Mouse (Mus musculus) heart, postnatal 36 days (tissue): ENCODE results near the gene Cdk8. TPM values are rescaled to one million over a fixed set of nuclear protein-coding genes. Genes with fewer than 3 reads are reported as not detected.
"Not testable (repeated sequence)": the region's sequence is repeated elsewhere in the genome, so short reads cannot be mapped to it uniquely, and the experiment has no call there.

Source experiments
- DNase-seq, 2 experiments: peaks; one replicate each; pipeline ENCODE4 v3.0.0; 2021 to 2022
- intact Hi-C: fragments of 180-260 bp; cut with DNase I; formaldehyde crosslinking; loops from one replicate; pipeline ENCODE4 v1.15.1; 2025
- total RNA-seq, 2 experiments: library from RNA; stranded (reverse); gene quantifications; 2 replicates each; pipeline ENCODE4 v1.2.3; 2021

Cdk8 gene
- total RNA-seq: 10 to 100 TPM; 14.6 to 18.0 TPM

DNA sequence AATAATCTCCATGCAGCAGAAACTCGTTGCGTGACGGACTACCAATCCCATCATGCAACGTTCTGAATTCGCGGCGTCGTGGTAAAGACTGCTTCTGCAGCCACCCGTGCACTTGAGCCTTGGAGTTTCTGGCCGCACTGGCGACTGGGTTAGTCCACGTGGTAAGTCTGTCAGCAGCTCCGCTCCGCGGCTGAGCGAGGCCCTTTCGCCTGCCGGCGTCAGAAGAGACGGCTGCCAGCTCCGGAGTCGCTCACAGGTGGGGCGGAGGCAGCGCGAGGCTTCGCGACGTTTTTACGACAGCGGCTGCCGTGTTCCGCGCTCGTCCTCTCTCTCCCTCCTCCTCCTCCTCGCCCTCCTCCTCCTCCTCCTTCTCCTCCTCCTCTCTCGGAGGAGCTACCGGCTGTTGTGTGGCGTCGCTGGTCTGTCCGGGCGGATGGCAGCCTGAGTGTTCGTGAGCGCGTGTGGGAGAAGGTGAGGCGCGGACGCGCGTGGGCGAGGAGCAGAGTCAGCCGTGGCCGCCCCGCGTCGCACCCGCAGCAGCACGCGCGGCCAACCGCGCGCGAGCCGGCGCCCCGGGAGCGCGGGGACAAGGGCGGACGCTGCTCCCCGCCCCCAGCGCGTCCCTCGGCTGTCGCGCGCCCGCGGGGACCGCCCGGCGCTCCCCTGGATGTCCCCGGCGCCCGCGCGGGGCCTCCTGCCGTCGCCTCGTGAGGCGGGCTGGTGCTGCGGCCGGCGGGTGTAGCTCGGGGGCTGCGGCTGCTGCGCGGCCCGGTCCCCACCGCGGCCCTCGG, at the start of gene Cdk8:
Cdk8 (plus strand) TSS at position 367 of the 791 bp plus-strand sequence.
- intact Hi-C loops: loop anchor here (5.0 kb wide), 2 partner anchors 36 to 71 kb away; no protein-coding TSS in a partner anchor

DNA sequence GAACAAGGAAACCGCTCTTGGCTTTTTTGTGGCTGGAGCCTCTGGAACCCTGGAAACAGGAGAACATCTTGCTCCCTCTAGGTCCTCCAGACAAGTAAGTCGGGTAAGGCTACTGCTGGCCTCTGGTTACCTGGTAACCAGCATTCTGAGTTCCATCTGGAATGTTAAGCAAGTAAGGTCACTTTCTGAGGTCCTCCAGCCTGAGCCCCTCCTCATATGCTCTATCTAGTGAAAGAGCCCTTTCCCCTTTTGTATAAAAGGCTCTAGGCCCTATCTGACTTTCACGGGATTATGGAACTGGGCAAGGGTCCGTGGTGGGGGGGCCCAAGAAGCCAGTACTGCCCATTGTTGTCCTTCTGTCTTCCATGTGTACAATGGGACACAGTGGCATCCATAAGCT, 45.8 kb upstream of the Cdk8 start, which contains the start of gene 1700001J03Rik:
1700001J03Rik (minus strand) TSS at position 101 of the 400 bp plus-strand sequence.
- intact Hi-C loops: loop anchor here (5.0 kb wide), 1 partner anchor 232 kb away; no protein-coding TSS in a partner anchor
- DNase-seq: not testable (repeated sequence)

More for the DNA sequence above, at the start of gene Cdk8:
- peak; percentile 87 to 94 for DNase-seq

DNA sequence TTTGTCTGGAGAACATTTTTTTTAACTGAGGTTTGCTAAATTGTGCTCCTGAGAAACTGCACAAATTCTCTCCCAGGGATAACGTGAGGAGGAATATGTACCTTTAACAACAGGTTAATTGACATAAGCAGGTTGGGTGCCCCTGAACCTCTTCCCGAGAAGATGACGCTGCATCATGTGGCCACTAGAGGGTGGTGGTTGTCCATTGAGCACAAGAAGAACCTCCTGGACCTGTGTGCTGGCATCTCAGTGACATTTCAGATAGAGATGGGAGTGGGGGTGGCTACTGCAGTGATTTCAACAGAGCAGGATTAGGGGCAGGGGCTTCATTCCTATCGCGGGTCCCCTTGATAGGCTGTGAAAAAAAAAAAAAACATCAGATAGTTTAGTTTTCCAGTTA, 43.6 kb upstream of the Cdk8 start:
- DNase-seq: peak; percentile 55 to 68
- intact Hi-C loops: loop anchor here (1.0 to 5.0 kb wide), 3 partner anchors 116 to 230 kb away; no protein-coding TSS in a partner anchor

DNA sequence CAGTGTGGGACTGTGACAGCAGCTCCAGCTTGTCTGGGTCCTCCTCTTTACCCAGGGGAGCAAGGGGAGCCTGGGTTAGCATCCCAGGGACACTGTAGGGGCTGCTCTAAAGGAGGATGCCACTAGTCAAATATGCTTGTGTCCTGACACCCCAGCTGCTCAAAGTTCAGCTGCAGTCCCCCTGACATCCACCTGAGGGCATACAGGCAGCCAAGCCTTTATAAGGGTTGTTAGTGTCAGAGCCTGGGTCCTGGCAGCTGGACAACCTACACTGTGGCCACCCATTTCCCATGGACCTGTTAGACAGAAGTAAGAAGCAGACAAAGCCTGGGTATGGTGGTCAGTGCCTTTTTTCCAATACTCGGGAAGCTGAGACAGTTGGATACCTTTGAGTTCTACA, 42.9 kb upstream of the Cdk8 start:
- intact Hi-C loops: loop anchor here (5.0 kb wide), 1 partner anchor 229 kb away; no protein-coding TSS in a partner anchor
- DNase-seq: no peak

DNA sequence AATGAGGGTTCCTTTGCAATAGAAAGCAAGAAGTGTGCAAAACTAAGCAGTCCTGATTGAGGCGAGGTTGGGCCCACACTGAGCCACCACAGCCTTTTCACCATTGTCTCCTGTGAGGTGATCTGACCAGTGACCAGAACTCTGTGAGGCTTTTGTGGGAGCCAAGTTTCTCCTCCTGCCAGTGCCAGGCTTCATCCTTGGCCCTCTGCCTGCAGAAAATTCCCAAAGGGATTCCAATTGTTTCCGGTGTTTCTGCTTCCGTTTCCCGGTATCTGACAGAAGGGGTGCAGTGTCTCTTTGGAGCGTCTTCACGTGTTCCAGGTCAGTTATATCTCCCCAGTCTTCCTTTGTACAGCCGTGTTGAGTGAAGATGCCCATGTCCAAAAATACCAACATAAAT, 42.3 kb upstream of the Cdk8 start:
- intact Hi-C loops: loop anchor here (5.0 kb wide), 1 partner anchor 229 kb away; no protein-coding TSS in a partner anchor
- no peak for DNase-seq

DNA sequence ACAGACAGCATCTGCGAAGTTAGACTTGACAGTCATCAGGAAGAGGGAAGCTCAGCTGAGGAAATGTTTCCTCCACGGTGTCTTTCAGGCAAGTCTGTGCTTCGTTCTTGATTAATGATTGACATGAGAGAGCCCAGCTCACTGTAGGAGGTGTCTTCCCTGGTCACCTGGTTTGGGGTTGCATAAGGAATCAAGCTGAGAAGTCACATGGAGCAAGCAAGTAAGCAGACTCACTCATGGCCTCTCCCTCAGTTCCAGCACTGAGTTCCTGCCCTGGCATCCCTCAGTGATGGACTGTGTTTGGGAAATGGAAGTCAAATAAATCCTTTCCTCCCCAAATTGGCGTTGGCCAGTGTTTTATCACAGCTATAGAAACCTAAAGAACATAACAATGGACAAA, 40.9 kb upstream of the Cdk8 start:
- no peak for DNase-seq
- intact Hi-C loops: no loop called here

DNA sequence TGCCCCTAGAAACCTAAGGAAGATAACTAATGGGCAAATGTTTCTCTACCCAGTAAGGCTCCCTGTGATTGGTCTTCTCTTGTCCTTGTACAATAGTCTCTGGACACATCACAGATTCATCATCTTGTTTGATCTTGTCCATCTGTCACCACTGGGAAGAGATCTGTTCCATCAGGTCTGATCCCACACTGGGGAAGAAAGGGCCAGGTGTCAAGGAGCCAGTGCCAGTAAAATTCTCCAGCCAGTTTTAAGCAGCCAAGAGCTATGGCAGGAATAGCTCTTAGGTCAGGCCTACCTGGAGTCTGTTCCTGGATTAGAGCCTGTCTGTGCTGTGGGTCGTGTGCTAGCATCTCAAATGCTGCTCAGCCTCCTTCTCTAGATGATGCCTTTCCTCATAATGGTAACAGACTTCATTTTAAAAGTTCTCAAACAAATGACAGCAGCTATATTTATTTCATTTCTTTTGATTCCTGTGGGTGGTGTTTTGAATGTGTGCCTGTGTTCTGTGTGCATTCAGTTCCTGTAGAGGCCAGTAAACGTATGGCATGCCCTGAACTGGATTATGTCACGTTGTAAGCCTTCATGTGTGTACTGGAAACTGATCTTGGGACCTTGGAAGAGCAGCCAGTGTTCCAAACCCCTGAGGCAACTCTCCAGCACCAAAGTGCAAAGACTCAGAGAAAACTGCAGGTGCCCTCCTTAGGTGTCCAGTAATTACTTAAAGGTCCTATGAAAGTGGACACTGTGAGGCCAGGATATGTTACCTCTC, 40.3 kb upstream of the Cdk8 start:
- intact Hi-C loops: no loop called here
- no peak for DNase-seq

DNA sequence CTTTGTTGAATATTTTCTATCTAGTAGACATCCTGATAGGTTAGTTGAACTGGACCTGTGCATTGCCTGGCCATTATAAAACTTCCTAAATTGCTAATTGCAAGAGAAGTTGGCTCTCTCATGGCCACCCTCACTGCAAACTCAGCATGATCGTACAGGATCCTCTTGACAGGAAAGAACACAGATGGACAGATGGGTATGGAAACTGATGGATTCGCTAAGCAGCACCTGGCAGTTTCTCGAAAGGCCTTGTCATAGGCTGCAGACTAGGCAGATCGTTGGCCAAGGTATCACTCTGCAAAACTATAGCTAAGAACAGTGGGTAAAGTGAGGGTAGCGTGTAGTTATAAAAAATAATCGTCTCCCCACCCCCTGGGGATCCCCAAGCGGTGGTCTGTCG, 37.7 kb upstream of the Cdk8 start:
- intact Hi-C loops: no loop called here
- DNase-seq: no peak

DNA sequence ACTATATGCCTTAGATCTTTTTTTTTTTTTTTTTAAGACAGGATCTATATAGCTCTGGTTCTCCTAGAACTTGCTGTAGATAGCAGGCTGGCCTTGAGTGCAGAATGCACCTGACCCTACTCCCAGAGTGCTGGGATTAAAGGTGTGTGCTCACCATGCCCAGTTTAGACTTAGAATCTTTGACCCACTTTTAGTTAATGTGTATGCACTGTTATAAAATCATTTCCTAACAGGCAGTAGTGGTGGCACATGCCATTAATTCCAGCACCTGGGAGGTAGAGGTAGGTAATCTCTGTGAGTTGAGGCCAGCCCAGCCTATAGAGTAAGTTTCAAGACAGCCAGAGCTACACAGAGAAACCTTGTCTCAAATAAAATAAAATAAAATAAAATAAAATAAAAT, 32.0 kb upstream of the Cdk8 start:
- no peak for DNase-seq
- intact Hi-C loops: no loop called here

DNA sequence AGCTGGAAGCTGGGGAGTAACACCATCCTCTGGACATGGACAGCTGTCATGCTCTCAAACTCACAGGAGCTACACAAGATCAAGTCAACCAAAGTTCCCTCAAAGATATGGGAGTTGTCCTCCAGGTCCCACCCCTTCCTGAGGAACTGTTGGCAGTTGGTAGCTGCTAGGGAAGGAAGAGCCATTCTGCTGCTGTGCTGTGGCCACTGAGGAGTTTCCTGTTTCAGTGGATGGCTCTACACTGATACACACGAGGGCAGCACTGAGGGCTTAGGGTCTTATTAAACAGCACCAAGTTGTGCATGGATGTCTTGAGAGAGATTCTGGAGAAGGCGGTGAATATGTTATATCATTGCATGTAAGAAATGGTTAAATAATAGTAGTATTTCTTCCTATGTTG, 31.5 kb upstream of the Cdk8 start:
- DNase-seq: no peak
- intact Hi-C loops: no loop called here

DNA sequence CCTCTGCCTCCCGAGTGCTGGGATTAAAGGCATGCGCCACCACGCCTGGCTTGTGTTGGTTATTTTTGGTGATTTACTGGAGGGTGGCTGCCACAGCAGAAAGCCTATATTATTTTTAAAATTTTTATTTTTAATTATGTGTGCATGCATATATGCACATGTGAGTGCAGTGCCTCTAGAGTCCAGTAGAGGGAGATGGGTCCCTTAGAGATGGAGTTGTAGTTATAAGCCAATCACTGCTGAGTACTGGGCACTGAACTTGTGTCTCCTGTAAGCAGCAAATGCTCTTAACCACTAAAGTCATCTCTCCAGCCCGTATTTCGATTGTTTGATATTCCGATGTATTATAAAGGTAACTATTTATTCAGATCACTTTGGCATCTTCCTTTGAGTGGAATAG, 30.4 kb upstream of the Cdk8 start:
- intact Hi-C loops: no loop called here
- no peak for DNase-seq

DNA sequence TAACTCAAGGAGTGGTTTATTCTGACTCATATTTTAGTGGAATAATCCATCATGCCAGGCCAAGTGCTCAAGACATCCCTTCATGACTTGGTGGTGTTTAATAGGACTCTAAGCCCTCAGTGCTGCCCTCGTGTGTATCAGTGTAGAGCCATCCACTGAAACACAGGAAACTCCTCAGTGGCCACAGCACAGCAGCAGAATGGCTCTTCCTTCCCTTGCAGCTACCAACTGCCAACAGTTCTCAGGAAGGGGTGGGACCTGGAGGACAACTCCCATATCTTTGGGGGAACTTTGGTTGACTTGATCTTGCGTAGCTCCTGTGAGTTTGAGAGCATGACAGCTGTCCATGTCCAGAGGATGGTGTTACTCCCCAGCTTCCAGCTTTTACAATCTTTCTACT, 27.1 kb upstream of the Cdk8 start:
- no peak for DNase-seq
- intact Hi-C loops: no loop called here

DNA sequence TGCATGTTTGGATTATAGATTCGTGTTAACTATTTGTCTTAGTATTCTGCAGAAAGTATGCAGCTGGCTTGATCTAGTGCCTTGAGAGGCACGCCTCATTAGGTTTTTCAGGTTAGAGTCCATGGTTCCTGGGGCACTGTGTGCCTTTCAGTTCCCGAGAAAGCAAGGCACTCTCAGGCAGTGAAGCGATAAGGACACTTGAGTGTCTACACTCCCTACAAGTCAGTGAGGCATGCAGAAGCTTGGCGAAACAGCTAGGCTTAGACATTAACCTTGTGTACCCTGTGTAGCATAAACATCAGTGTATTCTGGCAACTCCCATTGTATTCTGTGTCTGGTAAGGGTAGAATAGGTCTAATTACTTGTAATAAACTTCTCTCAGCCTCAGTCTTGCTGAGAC, 25.5 kb upstream of the Cdk8 start:
- intact Hi-C loops: no loop called here
- DNase-seq: no peak

DNA sequence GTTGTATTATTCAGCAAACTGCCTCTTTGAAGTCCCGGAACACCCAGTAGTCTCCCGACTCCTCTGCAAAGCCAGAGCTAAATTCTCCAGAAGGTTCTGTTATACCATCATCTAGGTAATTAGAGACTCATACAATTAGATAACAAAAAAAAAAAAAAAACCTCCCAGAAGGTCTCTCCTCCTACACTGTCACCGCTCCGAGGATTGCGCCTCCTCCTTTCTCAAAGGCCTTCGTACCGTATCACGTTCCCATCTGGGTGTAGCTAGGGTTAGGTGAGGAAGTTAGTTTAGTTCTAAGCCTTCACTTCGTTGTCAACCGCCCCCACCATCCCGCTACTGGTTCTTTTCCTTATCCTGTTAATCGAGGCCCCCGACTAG, 10.5 kb upstream of the Cdk8 start:
- DNase-seq: no peak
- intact Hi-C loops: loop anchor here (5.0 to 10.0 kb wide), 3 partner anchors 67 to 1966 kb away; partner anchors contain the start of gene Rpl21

DNA sequence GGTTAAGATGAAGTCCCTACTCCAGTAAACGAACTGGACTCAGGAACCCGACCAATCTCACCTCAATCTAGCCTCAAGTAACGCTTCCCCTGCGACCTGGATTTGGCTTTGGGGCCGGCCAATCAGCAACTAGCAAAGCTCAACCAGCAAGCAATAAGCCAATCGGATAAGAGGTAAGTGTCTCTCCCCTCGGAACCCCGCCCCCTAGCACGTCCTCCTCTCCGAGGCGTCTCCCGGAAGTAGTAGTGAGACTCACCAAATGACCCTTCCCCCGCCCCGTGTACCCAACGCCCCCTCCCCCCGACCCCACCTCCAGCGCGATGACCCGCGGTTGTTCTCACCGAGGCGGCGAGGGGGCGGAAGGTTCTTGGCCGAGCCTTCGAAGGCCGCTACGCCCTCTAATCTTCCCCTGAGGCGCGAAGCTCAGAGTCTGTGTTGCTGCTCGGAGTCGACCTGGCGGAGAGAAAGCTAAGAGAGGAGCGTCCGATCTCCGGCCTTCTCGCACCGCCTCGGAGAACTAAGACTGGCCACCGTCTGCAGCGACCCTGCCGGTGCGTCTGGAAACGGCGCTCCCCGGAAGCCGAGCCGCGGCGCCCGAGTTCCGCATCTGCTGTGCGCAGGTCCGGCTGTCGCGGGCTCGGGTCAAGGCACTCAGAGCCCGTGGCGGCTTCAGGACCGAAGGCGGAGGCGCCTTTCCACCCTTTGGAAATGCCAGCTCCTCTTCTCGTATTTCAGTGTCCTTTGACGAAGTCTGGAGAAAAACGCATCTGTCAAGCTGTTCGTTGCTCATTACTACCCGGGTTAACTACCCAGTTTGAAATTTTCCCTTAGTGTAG, 9.9 kb upstream of the Cdk8 start, which contains the start of gene Rnf6:
Rnf6 (minus strand) TSS at position 677 of the 836 bp plus-strand sequence.
- intact Hi-C loops: loop anchor here (5.0 to 10.0 kb wide), 3 partner anchors 66 to 1966 kb away; partner anchors contain the start of gene Rpl21
- DNase-seq: peak; percentile 88

DNA sequence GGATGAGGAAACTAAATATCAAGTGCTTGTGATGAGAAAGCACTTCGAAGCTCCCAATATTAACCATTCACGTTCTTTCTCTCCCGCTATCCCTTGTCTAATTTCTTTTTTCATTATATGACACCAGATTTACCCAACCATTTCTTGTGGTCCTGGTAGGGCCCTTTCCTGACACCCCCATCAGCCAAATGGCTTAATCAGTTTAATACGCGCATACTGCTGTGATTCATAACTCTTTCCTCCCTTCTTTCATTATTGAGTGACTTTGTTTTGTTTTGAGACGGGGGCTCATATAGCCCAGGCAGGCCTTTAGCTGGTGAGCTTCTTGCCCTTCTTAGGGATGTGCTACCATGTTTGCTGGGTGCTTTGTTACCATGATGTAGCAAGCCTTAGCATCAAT, 9.3 kb upstream of the Cdk8 start:
- intact Hi-C loops: loop anchor here (5.0 to 10.0 kb wide), 3 partner anchors 66 to 1967 kb away; partner anchors contain the start of gene Rpl21

DNA sequence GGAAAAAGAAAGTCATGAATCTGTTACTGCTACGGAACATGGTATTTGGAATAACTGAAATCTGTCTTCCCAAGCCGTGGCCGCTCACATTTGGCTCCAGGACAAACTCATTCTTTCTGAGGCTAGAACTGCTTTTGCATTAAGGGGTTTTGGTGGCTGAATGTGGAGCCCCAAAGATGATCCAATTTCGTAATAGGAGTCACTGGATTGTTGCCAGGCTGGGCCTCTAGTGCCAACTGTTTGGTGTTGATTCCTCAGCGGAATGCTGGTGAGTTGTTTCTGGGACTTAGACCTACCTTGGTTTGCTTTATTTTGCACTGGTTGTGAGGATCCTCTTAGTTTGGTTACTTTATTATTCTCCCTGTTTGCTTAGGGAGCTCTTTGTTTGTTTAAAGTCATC, 7.2 kb upstream of the Cdk8 start:
- intact Hi-C loops: loop anchor here (5.0 to 10.0 kb wide), 3 partner anchors 64 to 1969 kb away; partner anchors contain the start of gene Rpl21
- DNase-seq: no peak

More for the DNA sequence above, 9.3 kb upstream of the Cdk8 start:
- no peak for DNase-seq

DNA sequence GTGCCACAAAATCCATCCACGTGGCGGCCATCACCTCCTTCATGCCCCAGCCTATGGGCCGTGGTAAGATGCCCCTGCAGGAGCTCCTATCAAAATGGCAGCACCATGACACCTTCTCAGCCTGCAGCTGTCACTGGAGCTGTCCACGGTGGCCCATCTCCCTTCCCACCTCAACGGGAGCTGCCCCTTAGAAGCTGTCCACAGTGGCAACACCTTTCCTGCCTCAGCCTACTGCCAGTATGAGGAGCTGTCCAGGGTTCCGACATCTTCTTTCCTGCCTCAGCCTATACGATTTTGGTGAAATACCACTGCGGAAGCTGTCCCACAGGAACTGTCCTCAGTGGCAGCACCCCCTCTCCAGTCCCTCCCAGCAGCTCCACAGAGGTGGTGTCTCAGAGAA, 3.5 kb upstream of the Cdk8 start:
- DNase-seq: no peak
- intact Hi-C loops: loop anchor here (10.0 kb wide), 2 partner anchors 607 to 1973 kb away; partner anchors contain the start of gene Rpl21

DNA sequence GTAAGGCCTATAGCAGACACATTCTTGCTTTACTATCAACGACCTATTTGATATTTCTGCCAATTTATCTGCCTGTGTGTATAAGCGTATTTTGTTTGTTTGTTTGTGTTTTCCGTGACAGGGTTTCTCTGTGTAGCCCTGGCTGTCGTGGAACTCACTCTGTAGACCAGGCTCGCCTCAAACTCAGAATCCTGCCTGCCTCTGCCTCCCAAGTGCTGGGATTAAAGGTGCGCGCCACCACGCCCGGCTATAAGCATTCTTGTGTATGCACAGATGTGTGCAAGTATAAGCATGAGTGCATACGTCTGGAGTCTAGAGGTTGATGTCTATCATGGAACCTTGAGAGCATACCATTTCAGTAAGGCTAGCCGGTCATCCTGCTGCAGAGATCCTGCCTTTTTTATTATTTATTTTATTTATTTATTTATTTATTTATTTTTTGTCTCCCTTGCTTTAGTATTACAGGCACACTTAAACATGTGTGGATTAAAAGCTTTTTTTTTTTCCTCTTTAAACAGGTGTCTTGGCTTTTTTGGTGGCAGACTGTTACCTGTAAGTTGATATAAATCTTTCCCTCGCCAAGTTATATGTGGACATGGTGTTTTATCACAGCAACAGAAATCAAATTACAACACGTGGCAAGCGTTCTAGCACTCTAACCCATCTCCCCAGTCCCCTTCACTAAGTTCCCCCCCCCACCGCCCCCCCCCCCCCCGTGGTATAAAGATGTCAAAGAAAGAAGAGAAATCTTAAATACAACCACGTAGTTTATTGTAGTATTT, 970 bp upstream of the Cdk8 start:
- intact Hi-C loops: loop anchor here (5.0 to 10.0 kb wide), 4 partner anchors 37 to 1975 kb away; partner anchors contain the start of gene Rpl21
- DNase-seq: no peak
